Mouse (Mus musculus) ovary, postnatal 14 days (tissue): ENCODE measurements around the gene Pisd.

Experiments used
- DNase-seq: peaks from one replicate; pipeline ENCODE4 v3.0.0; 2022; ENCODE audit warnings: low spot score

Pisd gene

GRCm38 (mm10) chr5:32706226-32706780 lies 79.1 kb downstream of the Pisd start:
- no peak for DNase-seq

- DNase-seq = no peak
These were observed 88.1 kb downstream of the Pisd start for GRCm38 (mm10) chr5:32697208-32697867.

GRCm38 (mm10) chr5:32693411-32693810 lies 92.0 kb downstream of the Pisd start:
- no peak for DNase-seq
